8 mouse cellular contexts compared by ENCODE assay signal in genomic region chr8:47371539-47371938, GRCm38 (mm10).
DNase-seq lines count a peak whose midpoint lies in the region; ATAC-seq and TF ChIP-seq lines count a peak whose summit lies in the region.

No protein-coding gene starts in this region.

- peaks cover 12% of the 10 kb centered on the region for H3K4me1 ChIP-seq in forebrain, embryonic 12.5 days
- H3K4me1 ChIP-seq in neural tube, embryonic 11.5 days (ENCODE audit: control insufficient read depth, insufficient read depth, low read length): no peaks in the 10 kb centered on the region

- no peak overlapping the region for H3K27ac ChIP-seq in left cerebral cortex, adult 2 months
- H3K27ac ChIP-seq in forebrain, embryonic 12.5 days: no peak overlapping the region
- no peak overlapping the region for H3K27ac ChIP-seq in neural tube, embryonic 11.5 days (ENCODE audit: low read depth, low read length)

- no peaks in the 10 kb centered on the region for H3K9me3 ChIP-seq in forebrain, embryonic 12.5 days
- H3K9me3 ChIP-seq in neural tube, embryonic 11.5 days (ENCODE audit: control insufficient read depth, low read length): no peaks in the 10 kb centered on the region

- no peaks in the 10 kb centered on the region for H3K27me3 ChIP-seq in forebrain, embryonic 12.5 days
- no peaks in the 10 kb centered on the region for H3K27me3 ChIP-seq in neural tube, embryonic 11.5 days (ENCODE audit: control insufficient read depth, insufficient read depth, low read length)

- peak; percentile 73; the same call in 1 of the 2 replicates for ATAC-seq in forebrain, embryonic 12.5 days (ENCODE audit: low FRiP score)
- no peak for ATAC-seq in neural tube, embryonic 11.5 days (ENCODE audit: insufficient read depth, low FRiP score, low TSS enrichment)

- no peaks in the 10 kb centered on the region for H3K36me3 ChIP-seq in forebrain, embryonic 12.5 days (replicated peaks)
- H3K36me3 ChIP-seq in neural tube, embryonic 11.5 days (ENCODE audit: control insufficient read depth, insufficient read depth, low read length): no peaks in the 10 kb centered on the region

- intact Hi-C loops in left cerebral cortex, adult 2 months (cut with DNase I): loop anchor here (1.0 to 10.0 kb wide), 6 partner anchors 169 to 1124 kb away; no protein-coding TSS in a partner anchor
- intact Hi-C loops in left cerebral cortex, postnatal 4 days (cut with DNase I): loop anchor here (5.0 kb wide), 1 partner anchor 699 kb away; no protein-coding TSS in a partner anchor

- no peak for DNase-seq in left cerebral cortex, adult 2 months (ENCODE audit: extremely low spot score in 1 of 2, low spot score in 2 of 2)
- DNase-seq in left cerebral cortex, postnatal 4 days: no peak
- peak; percentile 61 for DNase-seq in Muller cell, postnatal 12 days (ENCODE audit: inconsistent ontology term)
- peak; percentile 22 for DNase-seq in neural tube, embryonic 11.5 days (ENCODE audit: low spot score)
- DNase-seq in gastrocnemius, postnatal 10 days: no peak
- DNase-seq in left cerebral cortex, adult 8-10 months (ENCODE audit: low spot score in 2 of 2): no peak
- no peak for DNase-seq in right cerebral cortex, postnatal 36 days (ENCODE audit: low spot score in 2 of 2)

- WGBS in forebrain, embryonic 12.5 days: 20% methylated on average over 3 of the region's 3 CpGs
- WGBS in neural tube, embryonic 11.5 days: 49% methylated on average over 3 of the region's 3 CpGs

- H3K4me3 ChIP-seq in left cerebral cortex, adult 2 months: no peak overlapping the region
- H3K4me3 ChIP-seq in forebrain, embryonic 12.5 days (replicated peaks): no peak overlapping the region
- no peak overlapping the region for H3K4me3 ChIP-seq in neural tube, embryonic 11.5 days (ENCODE audit: low read depth, low read length)

- no peak overlapping the region for H3K9ac ChIP-seq in forebrain, embryonic 12.5 days
- no peak overlapping the region for H3K9ac ChIP-seq in neural tube, embryonic 11.5 days (ENCODE audit: low read length)

- peak; percentile 76 for TF ChIP-seq CTCF in left cerebral cortex, adult 2 months (IDR thresholded peaks at IDR 0.05)

- H3K4me2 ChIP-seq in forebrain, embryonic 12.5 days: no peak overlapping the region
- H3K4me2 ChIP-seq in neural tube, embryonic 11.5 days (ENCODE audit: low read depth): no peak overlapping the region

Comparison
In these comparisons a context has a peak if more than half of its experiments do, and no peak if none do; other contexts are left out.
1. DNase-seq: peak in Muller cell, postnatal 12 days (single experiment) and neural tube, embryonic 11.5 days (single experiment); none in left cerebral cortex, adult 2 months (0 of 2), left cerebral cortex, postnatal 4 days (single experiment), gastrocnemius, postnatal 10 days (single experiment), left cerebral cortex, adult 8-10 months (0 of 2) and right cerebral cortex, postnatal 36 days (0 of 2).